Mouse (Mus musculus): ENCODE measurements around the gene E130311K13Rik. TPM values are rescaled to one million over a fixed set of nuclear protein-coding genes. Genes with fewer than 3 reads are reported as not detected.

The E130311K13Rik gene
- polyA plus RNA-seq, 1 experiment from 2014 or later: 9.9 TPM

- H3K27me3 ChIP-seq: no peaks in the 10 kb centered on the region
- no peaks in the 10 kb centered on the region for H3K4me1 ChIP-seq
- no peak overlapping the region for H3K27ac ChIP-seq (replicated peaks)
- no peaks in the 10 kb centered on the region; the same call in 1 of the 2 replicates for H3K36me3 ChIP-seq
- H3K9me3 ChIP-seq (replicated peaks): no peaks in the 10 kb centered on the region
- H3K4me2 ChIP-seq (replicated peaks): no peak overlapping the region
- H3K4me3 ChIP-seq (replicated peaks): no peak overlapping the region
- no peak overlapping the region for H3K9ac ChIP-seq
- 87% methylated on average over 2 of the region's 2 CpGs for WGBS
- no peak for ATAC-seq (ENCODE audit: insufficient number of reproducible peaks, low FRiP score, low TSS enrichment, low read depth)
These were observed 9.7 kb upstream of the E130311K13Rik start for GRCm38 (mm10) chr3:63938928-63939327.

- no peaks in the 10 kb centered on the region for H3K27me3 ChIP-seq
- no peak for ATAC-seq (ENCODE audit: insufficient number of reproducible peaks, low FRiP score, low TSS enrichment, low read depth)
- WGBS: 59% methylated on average over 3 of the region's 3 CpGs
- H3K36me3 ChIP-seq: peaks cover 16% of the 10 kb centered on the region; the same call in 1 of the 2 replicates
- no peak overlapping the region for H3K4me2 ChIP-seq (replicated peaks)
- no peaks in the 10 kb centered on the region for H3K9me3 ChIP-seq (replicated peaks)
- H3K4me3 ChIP-seq (replicated peaks): no peak overlapping the region
- no peaks in the 10 kb centered on the region for H3K4me1 ChIP-seq
- H3K27ac ChIP-seq (replicated peaks): no peak overlapping the region
- no peak overlapping the region for H3K9ac ChIP-seq
These were observed 9.6 kb downstream of the E130311K13Rik start for GRCm38 (mm10) chr3:63919634-63920033.

GRCm38 (mm10) chr3:63910301-63910700 is 19.0 kb downstream of the E130311K13Rik start:
- no peaks in the 10 kb centered on the region for H3K36me3 ChIP-seq
- no peak overlapping the region for H3K4me2 ChIP-seq (replicated peaks)
- H3K27me3 ChIP-seq: no peaks in the 10 kb centered on the region
- H3K27ac ChIP-seq (replicated peaks): no peak overlapping the region
- no peaks in the 10 kb centered on the region for H3K9me3 ChIP-seq (replicated peaks)
- ATAC-seq (ENCODE audit: insufficient number of reproducible peaks, low FRiP score, low TSS enrichment, low read depth): no peak
- no peak overlapping the region for H3K4me3 ChIP-seq (replicated peaks)
- H3K4me1 ChIP-seq: peaks cover 1% of the 10 kb centered on the region; the same call in 1 of the 2 replicates
- no peak overlapping the region for H3K9ac ChIP-seq
- 86% methylated on average over 4 of the region's 4 CpGs for WGBS

- WGBS: 1% methylated on average over 18 of the region's 18 CpGs
- ATAC-seq (ENCODE audit: insufficient number of reproducible peaks, low FRiP score, low TSS enrichment, low read depth): no peak
- Histone ChIP-seq H3K4me2 (replicated peaks) (peak overlapping the region; percentile 59), H3K27me3 (0 out of 2 replicates have a peak, but pooled peaks cover 4% of the 10 kb centered on the region), H3K4me1 (peaks cover 4% of the 10 kb centered on the region; the same call in 1 of the 2 replicates), H3K9ac (no peak overlapping the region), H3K9me3 (replicated peaks) (no peaks in the 10 kb centered on the region), H3K27ac (replicated peaks) (no peak overlapping the region), H3K4me3 (replicated peaks) (peak overlapping the region; percentile 38), H3K36me3 (no peaks in the 10 kb centered on the region)
These were observed 24.0 kb downstream of the E130311K13Rik start for GRCm38 (mm10) chr3:63905241-63905640.

GRCm38 (mm10) chr3:63904157-63904556 is 25.1 kb downstream of the E130311K13Rik start:
- Histone ChIP-seq H3K36me3 (no peaks in the 10 kb centered on the region), H3K4me3 (replicated peaks) (no peak overlapping the region), H3K9ac (no peak overlapping the region), H3K4me2 (replicated peaks) (no peak overlapping the region), H3K4me1 (peaks cover 13% of the 10 kb centered on the region), H3K9me3 (replicated peaks) (no peaks in the 10 kb centered on the region), H3K27me3 (peaks cover 4% of the 10 kb centered on the region; the same call in 1 of the 2 replicates), H3K27ac (replicated peaks) (no peak overlapping the region)
- no peak for ATAC-seq (ENCODE audit: insufficient number of reproducible peaks, low FRiP score, low TSS enrichment, low read depth)
- 74% methylated on average over 2 of the region's 2 CpGs for WGBS

- WGBS: 5% methylated on average over 12 of the region's 12 CpGs
- Histone ChIP-seq H3K9ac (no peak overlapping the region), H3K4me3 (replicated peaks) (peak overlapping the region; percentile 63), H3K9me3 (replicated peaks) (no peaks in the 10 kb centered on the region), H3K4me2 (replicated peaks) (peak overlapping the region; percentile 100), H3K4me1 (peaks cover 10% of the 10 kb centered on the region), H3K27me3 (peaks cover 4% of the 10 kb centered on the region; the same call in 1 of the 2 replicates), H3K27ac (replicated peaks) (no peak overlapping the region), H3K36me3 (no peaks in the 10 kb centered on the region)
- peak; percentile 56; the same call in 1 of the 2 replicates for ATAC-seq (ENCODE audit: insufficient number of reproducible peaks, low FRiP score, low TSS enrichment, low read depth)
These were observed 29.2 kb downstream of the E130311K13Rik start for GRCm38 (mm10) chr3:63900021-63900571.

- Histone ChIP-seq H3K9me3 (replicated peaks) (no peaks in the 10 kb centered on the region), H3K4me2 (replicated peaks) (peak within 1 kb of the TSS; percentile 100), H3K4me3 (replicated peaks) (peak within 1 kb of the TSS; percentile 63), H3K27ac (replicated peaks) (peak within 1 kb of the TSS; percentile 8; the same call in 1 of the 2 replicates), H3K27me3 (peaks cover 4% of the 10 kb centered on the region; the same call in 1 of the 2 replicates), H3K9ac (peak within 1 kb of the TSS; percentile 47), H3K4me1 (peaks cover 10% of the 10 kb centered on the region), H3K36me3 (no peaks in the 10 kb centered on the region)
- under 1% methylated on average over 12 of the region's 12 CpGs for WGBS
- peak; percentile 25; the same call in 1 of the 2 replicates for ATAC-seq (ENCODE audit: insufficient number of reproducible peaks, low FRiP score, low TSS enrichment, low read depth)
These were observed 30.0 kb downstream of the E130311K13Rik start, which contains the start of gene Plch1 for GRCm38 (mm10) chr3:63899309-63899695. Plch1 (minus strand) TSS chr3:63899472.

- H3K4me1 ChIP-seq: peaks cover 10% of the 10 kb centered on the region
- peak overlapping the region; percentile 47 for H3K9ac ChIP-seq
- H3K9me3 ChIP-seq (replicated peaks): no peaks in the 10 kb centered on the region
- ATAC-seq (ENCODE audit: insufficient number of reproducible peaks, low FRiP score, low TSS enrichment, low read depth): peak; percentile 77
- H3K4me3 ChIP-seq (replicated peaks): peak overlapping the region; percentile 63
- peak overlapping the region; percentile 100 for H3K4me2 ChIP-seq (replicated peaks)
- H3K27me3 ChIP-seq: peaks cover 4% of the 10 kb centered on the region; the same call in 1 of the 2 replicates
- peak overlapping the region; percentile 8; the same call in 1 of the 2 replicates for H3K27ac ChIP-seq (replicated peaks)
- no peaks in the 10 kb centered on the region for H3K36me3 ChIP-seq
- under 1% methylated on average over 41 of the region's 41 CpGs for WGBS
These were observed 30.5 kb downstream of the E130311K13Rik start for GRCm38 (mm10) chr3:63898581-63899308.

GRCm38 (mm10) chr3:63897177-63897576 is 32.1 kb downstream of the E130311K13Rik start:
- Histone ChIP-seq H3K9me3 (replicated peaks) (no peaks in the 10 kb centered on the region), H3K36me3 (no peaks in the 10 kb centered on the region), H3K9ac (no peak overlapping the region), H3K27me3 (peaks cover 4% of the 10 kb centered on the region; the same call in 1 of the 2 replicates), H3K27ac (replicated peaks) (no peak overlapping the region), H3K4me3 (replicated peaks) (no peak overlapping the region), H3K4me1 (peaks cover 10% of the 10 kb centered on the region), H3K4me2 (replicated peaks) (no peak overlapping the region)
- WGBS: 37% methylated on average over 1 of the region's 1 CpGs
- no peak for ATAC-seq (ENCODE audit: insufficient number of reproducible peaks, low FRiP score, low TSS enrichment, low read depth)

GRCm38 (mm10) chr3:63896303-63896702 is 33.0 kb downstream of the E130311K13Rik start:
- no peak for ATAC-seq (ENCODE audit: insufficient number of reproducible peaks, low FRiP score, low TSS enrichment, low read depth)

GRCm38 (mm10) chr3:63895786-63896185 is 33.5 kb downstream of the E130311K13Rik start:
- H3K27me3 ChIP-seq: no peaks in the 10 kb centered on the region; the same call in 1 of the 2 replicates
- WGBS: 47% methylated on average over 2 of the region's 2 CpGs
- no peaks in the 10 kb centered on the region for H3K9me3 ChIP-seq (replicated peaks)
- ATAC-seq (ENCODE audit: insufficient number of reproducible peaks, low FRiP score, low TSS enrichment, low read depth): no peak
- H3K4me1 ChIP-seq: peaks cover 10% of the 10 kb centered on the region
- H3K36me3 ChIP-seq: no peaks in the 10 kb centered on the region
- no peak overlapping the region for H3K4me2 ChIP-seq (replicated peaks)
- no peak overlapping the region for H3K27ac ChIP-seq (replicated peaks)
- no peak overlapping the region for H3K4me3 ChIP-seq (replicated peaks)
- H3K9ac ChIP-seq: no peak overlapping the region

More at GRCm38 (mm10) chr3:63896303-63896702, 33.0 kb downstream of the E130311K13Rik start:
- Histone ChIP-seq H3K4me3 (replicated peaks) (no peak overlapping the region), H3K27me3 (peaks cover under 1% of the 10 kb centered on the region; the same call in 1 of the 2 replicates), H3K9me3 (replicated peaks) (no peaks in the 10 kb centered on the region), H3K9ac (no peak overlapping the region), H3K4me2 (replicated peaks) (no peak overlapping the region), H3K27ac (replicated peaks) (no peak overlapping the region), H3K36me3 (no peaks in the 10 kb centered on the region), H3K4me1 (peaks cover 10% of the 10 kb centered on the region)
- WGBS: 73% methylated on average over 4 of the region's 4 CpGs
